Mouse (Mus musculus): ENCODE results near the gene Fat3. TPM values are rescaled to one million over a fixed set of nuclear protein-coding genes. Genes with fewer than 3 reads are reported as not detected.

Gene Fat3
- polyA plus RNA-seq, 1 experiment from 2014 or later: 0.77 TPM

- Histone ChIP-seq H3K4me1 (replicated peaks) (no peaks in the 10 kb centered on the region), H3K4me3 (no peak overlapping the region), H3K27me3 (no peaks in the 10 kb centered on the region), H3K9me3 (replicated peaks) (no peaks in the 10 kb centered on the region), H3K27ac (no peak overlapping the region), H3K36me3 (no peaks in the 10 kb centered on the region), H3K9ac (no peak overlapping the region), H3K4me2 (no peak overlapping the region)
- 47% methylated on average over 4 of the region's 4 CpGs for WGBS
- no peak for ATAC-seq (replicated peaks; ENCODE audit: insufficient number of reproducible peaks, insufficient read depth, low FRiP score, low read depth)
These were observed 147.9 kb downstream of the Fat3 start for GRCm38 (mm10) chr9:16353049-16353724.

DNA sequence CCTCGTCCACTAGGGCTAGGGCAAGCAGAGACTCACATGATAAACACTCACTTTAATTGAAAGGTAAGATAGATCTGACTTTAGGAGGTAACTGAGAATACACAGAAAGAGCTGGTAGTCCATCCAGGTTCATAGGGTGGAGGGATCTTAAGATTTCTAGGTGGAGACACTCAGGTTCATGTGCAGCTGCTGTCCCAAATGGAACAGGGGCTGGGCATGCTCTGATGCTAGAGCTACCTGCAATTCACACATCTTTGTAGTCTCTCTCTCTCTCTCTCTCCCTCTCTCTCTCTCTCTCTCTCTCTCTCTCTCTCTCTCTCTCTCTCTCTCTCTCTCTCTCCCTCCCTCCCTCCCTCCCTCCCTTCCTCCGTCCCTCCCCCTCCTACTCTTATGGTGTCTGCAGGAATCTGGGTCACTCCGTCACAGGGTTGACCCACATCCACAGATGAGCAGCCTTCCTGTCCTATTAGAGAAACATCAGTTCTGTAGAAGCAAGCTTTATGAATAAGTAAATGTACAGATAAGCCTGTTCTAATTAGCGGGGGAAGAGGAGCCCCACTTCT, 148.5 kb downstream of the Fat3 start:
- H3K27me3 ChIP-seq: no peaks in the 10 kb centered on the region
- H3K9me3 ChIP-seq (replicated peaks): no peaks in the 10 kb centered on the region
- 56% methylated on average over 3 of the region's 4 CpGs for WGBS
- H3K4me3 ChIP-seq: no peak overlapping the region
- ATAC-seq (replicated peaks; ENCODE audit: insufficient number of reproducible peaks, insufficient read depth, low FRiP score, low read depth): no peak
- no peaks in the 10 kb centered on the region for H3K36me3 ChIP-seq
- no peaks in the 10 kb centered on the region for H3K4me1 ChIP-seq (replicated peaks)
- H3K27ac ChIP-seq: no peak overlapping the region
- H3K4me2 ChIP-seq: no peak overlapping the region
- no peak overlapping the region for H3K9ac ChIP-seq

DNA sequence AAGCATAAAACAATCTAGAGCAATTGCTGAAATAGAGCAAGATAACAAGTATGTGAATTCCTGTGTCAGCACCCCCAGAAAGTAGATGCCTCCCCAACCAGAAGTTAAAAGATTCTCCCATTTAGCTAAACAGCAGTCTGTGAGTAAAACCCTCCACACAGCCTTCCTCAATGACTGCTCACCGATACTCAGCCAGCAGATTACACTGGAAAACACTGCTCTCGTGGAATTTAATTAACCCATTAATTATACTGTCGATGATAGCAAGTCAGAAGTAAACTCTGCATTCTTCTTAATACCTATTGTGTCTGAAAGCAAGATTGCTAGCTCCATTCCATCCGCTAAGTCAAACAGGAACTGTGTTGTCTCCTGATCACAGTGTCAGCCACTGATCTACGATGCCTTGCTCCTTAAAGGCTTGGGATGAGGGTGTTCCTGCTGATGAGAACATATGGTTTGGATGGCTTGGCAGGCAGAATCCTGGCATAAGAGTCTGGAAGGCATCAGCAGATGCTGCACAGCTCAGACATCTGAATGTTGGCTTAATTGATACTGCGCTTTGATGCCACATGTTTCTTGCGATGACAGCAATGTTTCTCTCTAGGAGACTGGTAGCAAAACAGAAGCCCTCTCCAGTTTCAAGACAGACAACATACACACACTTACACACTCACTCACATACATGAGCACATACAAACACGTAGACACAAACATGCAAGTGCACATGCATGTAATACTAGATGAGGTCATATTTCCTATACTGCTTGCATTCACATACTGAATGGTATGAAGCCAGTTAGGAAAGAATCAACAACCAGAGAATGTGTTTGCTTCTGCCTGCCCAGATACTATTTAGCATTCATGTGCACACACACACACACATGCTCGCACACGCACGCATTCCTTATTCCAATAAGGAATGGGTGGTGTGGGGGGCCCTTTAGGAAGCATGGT, 155.9 kb downstream of the Fat3 start:
- Histone ChIP-seq H3K9me3 (replicated peaks) (no peaks in the 10 kb centered on the region), H3K27ac (no peak overlapping the region), H3K27me3 (no peaks in the 10 kb centered on the region), H3K4me1 (replicated peaks) (0 out of 2 replicates have a peak, but pooled peaks cover 2% of the 10 kb centered on the region), H3K9ac (no peak overlapping the region), H3K4me3 (no peak overlapping the region), H3K4me2 (no peak overlapping the region), H3K36me3 (no peaks in the 10 kb centered on the region)
- no peak for ATAC-seq (replicated peaks; ENCODE audit: insufficient number of reproducible peaks, insufficient read depth, low FRiP score, low read depth)
- WGBS: 76% methylated on average over 11 of the region's 11 CpGs

DNA sequence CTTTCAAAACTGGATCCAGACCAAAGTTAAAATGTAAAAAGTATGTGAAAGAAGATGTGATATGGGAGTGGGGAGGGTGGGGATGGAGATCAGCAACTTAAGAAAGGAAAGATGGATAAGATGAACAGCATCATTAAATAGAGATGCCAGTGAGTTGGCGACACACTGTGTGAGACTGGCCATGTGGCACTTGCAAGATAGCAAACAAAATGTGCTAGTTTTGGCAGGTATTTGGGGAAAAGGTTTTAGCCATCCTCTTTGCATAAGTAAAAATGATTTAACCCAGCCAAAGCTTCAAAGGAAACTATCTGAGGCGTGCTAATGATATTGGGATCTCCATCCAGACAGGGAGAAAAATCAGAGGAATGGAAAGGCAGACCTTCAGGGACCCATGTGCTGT, 157.9 kb downstream of the Fat3 start:
- no peak overlapping the region for H3K9ac ChIP-seq
- H3K4me1 ChIP-seq (replicated peaks): 0 out of 2 replicates have a peak, but pooled peaks cover 2% of the 10 kb centered on the region
- no peak overlapping the region for H3K27ac ChIP-seq
- ATAC-seq (replicated peaks; ENCODE audit: insufficient number of reproducible peaks, insufficient read depth, low FRiP score, low read depth): no peak
- no peaks in the 10 kb centered on the region for H3K36me3 ChIP-seq
- no peaks in the 10 kb centered on the region for H3K27me3 ChIP-seq
- no peaks in the 10 kb centered on the region for H3K9me3 ChIP-seq (replicated peaks)
- 77% methylated on average over 2 of the region's 2 CpGs for WGBS
- no peak overlapping the region for H3K4me2 ChIP-seq
- H3K4me3 ChIP-seq: no peak overlapping the region

DNA sequence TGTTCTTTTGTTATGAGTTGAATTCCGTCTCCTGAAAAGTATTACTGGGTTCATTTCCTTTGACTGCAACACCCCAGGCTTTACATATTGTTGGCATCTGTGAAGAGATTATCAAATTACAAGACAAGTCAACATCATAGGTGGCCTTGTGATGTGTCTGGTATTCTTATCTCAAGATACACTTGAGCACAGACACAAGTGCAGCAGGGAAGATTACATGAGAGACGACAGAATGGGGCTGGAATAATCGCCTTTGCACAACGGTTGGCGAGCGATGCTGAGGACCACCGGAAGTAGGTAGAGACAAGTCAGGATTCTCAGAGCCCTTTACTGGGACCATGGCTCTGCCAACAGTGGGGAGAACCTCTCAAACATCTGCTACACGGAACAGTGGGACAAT, 158.5 kb downstream of the Fat3 start:
- no peak overlapping the region for H3K9ac ChIP-seq
- H3K4me1 ChIP-seq (replicated peaks): 0 out of 2 replicates have a peak, but pooled peaks cover 2% of the 10 kb centered on the region
- 42% methylated on average over 8 of the region's 8 CpGs for WGBS
- H3K9me3 ChIP-seq (replicated peaks): no peaks in the 10 kb centered on the region
- no peaks in the 10 kb centered on the region for H3K27me3 ChIP-seq
- no peak overlapping the region for H3K4me3 ChIP-seq
- no peak for ATAC-seq (replicated peaks; ENCODE audit: insufficient number of reproducible peaks, insufficient read depth, low FRiP score, low read depth)
- H3K36me3 ChIP-seq: no peaks in the 10 kb centered on the region
- no peak overlapping the region for H3K4me2 ChIP-seq
- H3K27ac ChIP-seq: no peak overlapping the region

DNA sequence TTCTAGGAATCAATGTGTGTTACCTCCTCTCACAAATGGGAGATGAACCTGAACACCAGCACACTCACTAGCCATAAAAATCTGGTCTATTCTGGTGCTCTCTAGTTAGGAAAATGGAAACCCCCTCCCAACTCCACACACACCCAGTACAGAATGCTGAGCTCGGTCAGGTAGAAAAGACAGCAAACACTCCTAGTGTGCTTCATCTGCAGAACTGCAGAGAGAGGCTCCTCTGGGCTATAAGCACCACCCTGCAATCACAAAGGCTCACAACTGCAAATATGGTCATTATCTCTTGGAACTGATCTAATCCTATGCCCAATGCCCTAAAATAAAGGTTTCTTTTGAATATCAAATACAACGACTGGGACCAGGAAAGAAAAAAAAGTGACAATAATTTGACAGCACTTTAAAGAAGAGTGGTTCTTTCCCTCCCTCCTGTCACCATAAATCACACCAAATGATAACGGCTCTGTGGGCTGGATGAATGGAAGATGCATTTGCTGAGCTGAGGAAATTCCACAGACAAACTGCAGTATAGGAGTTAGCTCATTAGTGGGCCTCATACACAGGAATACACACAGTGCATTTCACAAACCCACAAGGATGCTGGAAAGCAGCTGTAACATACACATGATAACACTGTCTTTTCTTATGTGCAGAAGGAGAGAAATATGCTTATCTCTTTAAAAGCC, 170.6 kb downstream of the Fat3 start:
- no peak overlapping the region for H3K9ac ChIP-seq
- H3K36me3 ChIP-seq: no peaks in the 10 kb centered on the region
- H3K4me2 ChIP-seq: no peak overlapping the region
- H3K4me3 ChIP-seq: no peak overlapping the region
- H3K9me3 ChIP-seq (replicated peaks): no peaks in the 10 kb centered on the region
- ATAC-seq (replicated peaks; ENCODE audit: insufficient number of reproducible peaks, insufficient read depth, low FRiP score, low read depth): no peak
- no peak overlapping the region for H3K27ac ChIP-seq
- no peaks in the 10 kb centered on the region for H3K27me3 ChIP-seq
- H3K4me1 ChIP-seq (replicated peaks): no peaks in the 10 kb centered on the region
- WGBS: 46% methylated on average over 3 of the region's 3 CpGs

- 74% methylated on average over 1 of the region's 1 CpGs for WGBS
- Histone ChIP-seq H3K36me3 (no peaks in the 10 kb centered on the region), H3K27ac (no peak overlapping the region), H3K4me3 (no peak overlapping the region), H3K9ac (no peak overlapping the region), H3K27me3 (no peaks in the 10 kb centered on the region), H3K9me3 (replicated peaks) (no peaks in the 10 kb centered on the region), H3K4me2 (no peak overlapping the region), H3K4me1 (replicated peaks) (no peaks in the 10 kb centered on the region)
- ATAC-seq (replicated peaks; ENCODE audit: insufficient number of reproducible peaks, insufficient read depth, low FRiP score, low read depth): no peak
These were observed 182.1 kb downstream of the Fat3 start for GRCm38 (mm10) chr9:16318957-16319356.

DNA sequence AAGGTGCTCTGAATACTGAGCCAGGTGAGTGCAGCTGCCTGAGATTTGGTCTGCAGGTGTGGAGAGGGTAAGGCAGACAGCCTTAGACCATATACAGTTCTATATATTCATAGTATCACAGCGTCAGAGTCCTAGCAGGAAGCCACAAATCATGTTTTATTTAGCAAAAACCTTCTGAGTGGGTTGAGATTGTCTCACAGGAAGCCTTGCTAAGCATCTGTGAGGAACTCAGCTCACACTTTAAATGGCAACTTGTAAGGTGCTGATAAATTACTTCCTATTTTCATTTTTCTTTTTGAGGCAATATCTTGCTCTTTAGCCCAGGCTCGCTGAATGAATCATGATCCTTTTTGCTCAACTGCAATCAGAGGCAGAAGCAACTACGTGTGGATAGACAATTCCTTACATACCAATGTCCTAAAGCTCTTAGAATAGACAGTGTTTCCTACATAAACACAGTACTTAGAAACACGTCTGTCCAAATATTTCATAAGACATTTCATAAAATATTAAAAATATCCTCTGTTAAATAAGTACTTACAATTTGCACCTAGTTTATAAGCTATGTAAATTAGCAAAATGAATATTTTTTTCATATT, 188.4 kb downstream of the Fat3 start:
- ATAC-seq (replicated peaks; ENCODE audit: insufficient number of reproducible peaks, insufficient read depth, low FRiP score, low read depth): no peak
- H3K27ac ChIP-seq: no peak overlapping the region
- H3K36me3 ChIP-seq: no peaks in the 10 kb centered on the region
- H3K27me3 ChIP-seq: no peaks in the 10 kb centered on the region
- 37% methylated on average over 4 of the region's 4 CpGs for WGBS
- no peaks in the 10 kb centered on the region for H3K9me3 ChIP-seq (replicated peaks)
- 0 out of 2 replicates have a peak, but pooled peaks cover 2% of the 10 kb centered on the region for H3K4me1 ChIP-seq (replicated peaks)
- H3K9ac ChIP-seq: no peak overlapping the region
- no peak overlapping the region for H3K4me2 ChIP-seq
- no peak overlapping the region for H3K4me3 ChIP-seq

DNA sequence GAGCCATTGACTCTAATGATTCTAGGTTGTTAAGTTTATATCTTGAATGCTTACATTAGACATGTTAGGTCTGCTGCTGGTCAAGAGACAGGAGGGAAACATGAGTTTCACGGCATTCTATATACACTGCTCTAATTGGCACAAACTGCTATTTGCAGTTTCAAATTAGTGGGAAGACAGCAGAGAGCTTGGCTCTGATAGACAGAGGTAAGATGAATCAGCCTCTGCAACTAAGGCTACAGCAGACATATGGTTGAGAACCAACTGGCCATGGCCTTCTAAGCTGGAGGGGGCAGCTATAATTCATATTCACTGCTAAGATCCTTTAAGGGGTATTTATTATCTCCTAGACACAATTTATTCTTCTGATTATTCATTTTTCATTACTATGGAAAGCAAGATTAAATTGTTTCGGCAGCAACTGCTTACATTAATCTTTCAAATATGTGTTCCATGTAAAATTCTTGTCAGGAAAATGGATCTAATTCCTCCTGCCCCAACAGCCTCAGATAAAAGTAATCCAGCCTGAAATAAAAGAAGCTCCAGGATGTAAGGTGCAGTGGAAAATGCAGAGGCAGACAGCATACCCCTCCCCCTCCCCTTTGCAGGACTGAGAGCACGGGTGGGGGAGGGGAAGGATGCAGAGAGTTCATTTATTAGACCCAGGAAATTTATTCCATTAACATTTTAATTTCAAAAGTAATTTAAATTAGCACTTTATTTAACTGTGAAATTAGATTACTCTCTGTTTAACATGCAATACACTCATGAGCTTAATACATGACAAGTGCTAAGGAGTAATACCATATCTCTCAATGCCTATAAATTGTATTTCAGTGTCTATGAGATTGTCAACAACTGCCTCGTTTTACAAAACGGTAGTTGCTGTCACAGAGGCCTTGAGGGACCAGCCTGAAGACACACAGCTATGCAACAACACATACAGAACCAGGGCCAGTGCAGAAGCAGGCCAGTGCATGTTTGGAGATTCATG, 189.9 kb downstream of the Fat3 start:
- no peaks in the 10 kb centered on the region for H3K27me3 ChIP-seq
- no peak for ATAC-seq (replicated peaks; ENCODE audit: insufficient number of reproducible peaks, insufficient read depth, low FRiP score, low read depth)
- no peak overlapping the region for H3K4me3 ChIP-seq
- H3K4me1 ChIP-seq (replicated peaks): peaks cover 4% of the 10 kb centered on the region
- no peak overlapping the region for H3K4me2 ChIP-seq
- H3K27ac ChIP-seq: no peak overlapping the region
- no peak overlapping the region for H3K9ac ChIP-seq
- no peaks in the 10 kb centered on the region for H3K36me3 ChIP-seq
- WGBS: 61% methylated on average over 5 of the region's 5 CpGs
- no peaks in the 10 kb centered on the region for H3K9me3 ChIP-seq (replicated peaks)

- Histone ChIP-seq H3K4me2 (no peak overlapping the region), H3K9ac (no peak overlapping the region), H3K4me1 (replicated peaks) (peaks cover 13% of the 10 kb centered on the region), H3K9me3 (replicated peaks) (no peaks in the 10 kb centered on the region), H3K36me3 (no peaks in the 10 kb centered on the region), H3K27me3 (no peaks in the 10 kb centered on the region), H3K4me3 (no peak overlapping the region), H3K27ac (no peak overlapping the region)
- 58% methylated on average over 4 of the region's 4 CpGs for WGBS
- ATAC-seq (replicated peaks; ENCODE audit: insufficient number of reproducible peaks, insufficient read depth, low FRiP score, low read depth): no peak
These were observed 190.8 kb downstream of the Fat3 start for GRCm38 (mm10) chr9:16310305-16310704.

Data from heart, embryonic 15.5 days (tissue).